Mouse (Mus musculus) megakaryocyte, embryonic 14.5 days (primary cell): Measurements from ENCODE around the gene Trappc3l. TPM values are rescaled to one million over a fixed set of nuclear protein-coding genes. Genes with fewer than 3 reads are reported as not detected.

ENCODE experiments used
- H3K27me3 ChIP-seq: replicated peaks from 2 replicates; pipeline ENCODE3; 2012; ENCODE audit warnings: inconsistent platforms
- H3K36me3 ChIP-seq: replicated peaks from 2 replicates; pipeline ENCODE3; 2012; ENCODE audit warnings: low read length, inconsistent platforms, mixed read lengths
- H3K4me1 ChIP-seq: 2 replicates; pipeline ENCODE4 v1.6.1; 2012; ENCODE audit warnings: inconsistent platforms
- H3K4me3 ChIP-seq: replicated peaks from 2 replicates; pipeline ENCODE3; 2012; ENCODE audit warnings: moderate library complexity, mild to moderate bottlenecking, inconsistent platforms
- H3K9me3 ChIP-seq: 2 replicates; pipeline ENCODE4 v1.6.1; 2012; ENCODE audit warnings: inconsistent platforms
- FLI1 ChIP-seq: IDR thresholded peaks from 2 replicates; pipeline ENCODE4 v1.6.1; 2012; ENCODE audit warnings: low read length, inconsistent platforms, mixed read lengths
- GATA1 ChIP-seq: IDR thresholded peaks from 3 replicates; pipeline ENCODE4 v1.6.1; 2012; ENCODE audit warnings: mixed read lengths, low read length, inconsistent platforms, borderline replicate concordance
- polyA plus RNA-seq: library from polyadenylated mRNA; stranded (reverse); fragments of >175 nt; gene quantifications from 2 replicates; pipeline ENCODE4 v1.2.3, GENCODE M21; 2012; ENCODE audit warnings: low replicate concordance; ENCODE audit not compliant: insufficient read depth

Trappc3l gene
- polyA plus RNA-seq, 1 experiment = not detected

GRCm38 (mm10) chr10:34155796-34156554, 118.6 kb downstream of the Trappc3l start:
- H3K27me3 ChIP-seq = peaks cover 24% of the 10 kb centered on the region

More at GRCm38 (mm10) chr10:34155796-34156554, 118.6 kb downstream of the Trappc3l start:
- Histone ChIP-seq H3K36me3 (no peaks in the 10 kb centered on the region), H3K4me1 (no peaks in the 10 kb centered on the region), H3K4me3 (no peak overlapping the region), H3K9me3 (no peaks in the 10 kb centered on the region)
- TF ChIP-seq GATA1 = no peak
- TF ChIP-seq FLI1 = no peak

Other genes with a start within 250 kb of the Trappc3l start
- gene Sult3a1, start 179.9 kb upstream of the Trappc3l start, polyA plus RNA-seq = not detected in 2 replicates
- gene Rsph4a, start 132.5 kb upstream of the Trappc3l start, polyA plus RNA-seq = not detected in 2 replicates
- 1.1 TPM in 1 of 2 replicates, not detected in the other for gene Zup1, start 86.3 kb upstream of the Trappc3l start, polyA plus RNA-seq
- gene Rwdd1, start 18.0 kb upstream of the Trappc3l start, polyA plus RNA-seq = 67.5 and 118 TPM in 2 replicates
- not detected in 2 replicates for gene Calhm4, start 6.7 kb downstream of the Trappc3l start, polyA plus RNA-seq
- not detected in 2 replicates for gene Calhm5, start 58.9 kb downstream of the Trappc3l start, polyA plus RNA-seq
- 2.8 and 3.0 TPM in 2 replicates for gene Calhm6, start 90.4 kb downstream of the Trappc3l start, polyA plus RNA-seq
- gene Dse, start 170.1 kb downstream of the Trappc3l start, polyA plus RNA-seq = 0.20 TPM in 1 of 2 replicates, not detected in the other
- 9.2 and 17.6 TPM in 2 replicates for gene Tspyl1, start 244.6 kb downstream of the Trappc3l start, polyA plus RNA-seq